Mouse (Mus musculus) kidney, embryonic 16.5 days (tissue): ENCODE measurements around the gene Ak4. TPM values are rescaled to one million over a fixed set of nuclear protein-coding genes. Genes with fewer than 3 reads are reported as not detected.
A peak's percentile ranks its signal among the peaks of the same experiment; 100 is the strongest.

Experiments used
- ATAC-seq: fragments of 200-750 bp; cut with Nextera tagmentation; 2 replicates; pipeline ENCODE4 v1.8.0; 2017; ENCODE audit warnings: moderate TSS enrichment; ENCODE audit not compliant: low FRiP score, low TSS enrichment
- H3K27ac ChIP-seq: fragments of 300-500 bp; sonication (generic); 2 replicates; pipeline ENCODE4 v1.5.1; 2014; ENCODE audit warnings: low read length
- H3K27me3 ChIP-seq: fragments of 300-500 bp; sonication (generic); 2 replicates; pipeline ENCODE4 v1.6.1; 2014; ENCODE audit warnings: low read length, control low read depth, mixed read lengths; ENCODE audit not compliant: insufficient read depth
- H3K36me3 ChIP-seq: fragments of 300-500 bp; sonication (generic); 2 replicates; pipeline ENCODE4 v1.6.1; 2014; ENCODE audit warnings: low read length, control low read depth, mixed read lengths; ENCODE audit not compliant: insufficient read depth
- H3K4me1 ChIP-seq: fragments of 300-500 bp; sonication (generic); 2 replicates; pipeline ENCODE4 v1.6.1; 2014; ENCODE audit warnings: low read length, control low read depth, mixed read lengths; ENCODE audit not compliant: insufficient read depth
- H3K4me2 ChIP-seq: fragments of 300-500 bp; sonication (generic); replicated peaks from 2 replicates; pipeline ENCODE4 v1.6.1; 2014; ENCODE audit warnings: low read depth, low read length
- H3K4me3 ChIP-seq: fragments of 300-500 bp; sonication (generic); 2 replicates; pipeline ENCODE4 v1.5.1; 2014; ENCODE audit warnings: mild to moderate bottlenecking, low read length
- H3K9ac ChIP-seq: fragments of 300-500 bp; sonication (generic); replicated peaks from 2 replicates; pipeline ENCODE4 v1.6.1; 2014; ENCODE audit warnings: low read length
- H3K9me3 ChIP-seq: fragments of 300-500 bp; sonication (generic); 2 replicates; pipeline ENCODE4 v1.6.1; 2016; ENCODE audit warnings: low read length, control low read depth
- WGBS: fragments of 180-500 bp; shearing (Covaris S2); extraction: QIAGEN DNeasy Blood & Tissue Kit; methylation state at CpG from one replicate; pipeline ENCODE4 v1.1.7; 2014; 5-methylcytosine and 5-hydroxymethylcytosine counted together
- polyA plus RNA-seq: library from polyadenylated mRNA; unstranded; fragments of >200 nt; fragmentation: Nextera tagmentation; extraction: Ambion mirVana; gene quantifications from 2 replicates; pipeline ENCODE4 v1.2.1, GENCODE M21; 2015

The Ak4 gene
- polyA plus RNA-seq, 1 experiment from 2014 or later = 23.8 TPM

GRCm38 (mm10) chr4:101470543-101470942 lies 51.5 kb downstream of the Ak4 start:
- Histone ChIP-seq H3K4me3 (no peak overlapping the region), H3K9me3 (no peaks in the 10 kb centered on the region), H3K36me3 (no peaks in the 10 kb centered on the region), H3K9ac (no peak overlapping the region), H3K4me2 (no peak overlapping the region), H3K27me3 (no peaks in the 10 kb centered on the region), H3K27ac (no peak overlapping the region), H3K4me1 (no peaks in the 10 kb centered on the region)
- WGBS = 45% methylated on average over 5 of the region's 5 CpGs
- ATAC-seq = no peak

- WGBS = 70% methylated on average over 3 of the region's 3 CpGs
- no peaks in the 10 kb centered on the region for H3K9me3 ChIP-seq
- ATAC-seq = no peak
- no peak overlapping the region for H3K4me3 ChIP-seq
- no peaks in the 10 kb centered on the region for H3K36me3 ChIP-seq
- no peaks in the 10 kb centered on the region for H3K27me3 ChIP-seq
- H3K4me1 ChIP-seq = no peaks in the 10 kb centered on the region
- H3K4me2 ChIP-seq = no peak overlapping the region
- H3K9ac ChIP-seq = no peak overlapping the region
- H3K27ac ChIP-seq = no peak overlapping the region
Observed at GRCm38 (mm10) chr4:101472767-101473166, 53.7 kb downstream of the Ak4 start.

- 77% methylated on average over 8 of the region's 8 CpGs for WGBS
- Histone ChIP-seq H3K9me3 (no peaks in the 10 kb centered on the region), H3K36me3 (no peaks in the 10 kb centered on the region), H3K4me3 (no peak overlapping the region), H3K27ac (no peak overlapping the region), H3K4me1 (no peaks in the 10 kb centered on the region), H3K9ac (no peak overlapping the region), H3K27me3 (peaks cover 3% of the 10 kb centered on the region; the same call in 1 of the 2 replicates), H3K4me2 (no peak overlapping the region)
- no peak for ATAC-seq
Observed at GRCm38 (mm10) chr4:101490320-101490917, 71.3 kb downstream of the Ak4 start.

GRCm38 (mm10) chr4:101491704-101492103 lies 72.6 kb downstream of the Ak4 start:
- H3K9me3 ChIP-seq = no peaks in the 10 kb centered on the region
- no peaks in the 10 kb centered on the region for H3K36me3 ChIP-seq
- 0 out of 2 replicates have a peak, but pooled peaks cover 6% of the 10 kb centered on the region for H3K4me1 ChIP-seq
- H3K4me2 ChIP-seq = no peak overlapping the region
- peaks cover 15% of the 10 kb centered on the region for H3K27me3 ChIP-seq
- H3K27ac ChIP-seq = no peak overlapping the region
- ATAC-seq = no peak
- no peak overlapping the region for H3K4me3 ChIP-seq
- 76% methylated on average over 6 of the region's 6 CpGs for WGBS
- no peak overlapping the region for H3K9ac ChIP-seq

- H3K4me3 ChIP-seq = no peak overlapping the region
- H3K4me2 ChIP-seq = no peak overlapping the region
- H3K27ac ChIP-seq = no peak overlapping the region
- peaks cover 35% of the 10 kb centered on the region for H3K27me3 ChIP-seq
- H3K36me3 ChIP-seq = no peaks in the 10 kb centered on the region
- no peaks in the 10 kb centered on the region for H3K9me3 ChIP-seq
- no peak overlapping the region for H3K9ac ChIP-seq
- peaks cover 15% of the 10 kb centered on the region; the same call in 1 of the 2 replicates for H3K4me1 ChIP-seq
- peak; percentile 25; the same call in 1 of the 2 replicates for ATAC-seq
Observed at GRCm38 (mm10) chr4:101493611-101494197, 74.6 kb downstream of the Ak4 start.

- H3K27me3 ChIP-seq = peaks cover 39% of the 10 kb centered on the region
- 1% methylated on average over 28 of the region's 28 CpGs for WGBS
- H3K36me3 ChIP-seq = no peaks in the 10 kb centered on the region
- no peak overlapping the region for H3K27ac ChIP-seq
- peak overlapping the region; percentile 61 for H3K9ac ChIP-seq
- peak overlapping the region; percentile 98 for H3K4me2 ChIP-seq
- peaks cover 15% of the 10 kb centered on the region; the same call in 1 of the 2 replicates for H3K4me1 ChIP-seq
- no peaks in the 10 kb centered on the region for H3K9me3 ChIP-seq
- ATAC-seq = peak; percentile 40
- peak overlapping the region; percentile 65 for H3K4me3 ChIP-seq
Observed at GRCm38 (mm10) chr4:101496188-101496533, 77.1 kb downstream of the Ak4 start.

GRCm38 (mm10) chr4:101496534-101497237 lies 77.6 kb downstream of the Ak4 start, which contains the start of gene Dnajc6:
TSS of gene Dnajc6 (plus strand) at chr4:101496648.
- Histone ChIP-seq H3K9me3 (no peaks in the 10 kb centered on the region), H3K4me1 (peaks cover 15% of the 10 kb centered on the region; the same call in 1 of the 2 replicates), H3K4me3 (peak within 1 kb of the TSS; percentile 65), H3K9ac (peak within 1 kb of the TSS; percentile 61), H3K27ac (no peak within 1 kb of the TSS), H3K4me2 (peak within 1 kb of the TSS; percentile 98), H3K27me3 (peaks cover 39% of the 10 kb centered on the region), H3K36me3 (no peaks in the 10 kb centered on the region)
- ATAC-seq = peak; percentile 70
- WGBS = under 1% methylated on average over 57 of the region's 57 CpGs

GRCm38 (mm10) chr4:101497336-101497735 lies 78.3 kb downstream of the Ak4 start:
- 2% methylated on average over 14 of the region's 14 CpGs for WGBS
- Histone ChIP-seq H3K27ac (no peak overlapping the region), H3K36me3 (no peaks in the 10 kb centered on the region), H3K4me3 (peak overlapping the region; percentile 65), H3K4me2 (peak overlapping the region; percentile 98), H3K9me3 (no peaks in the 10 kb centered on the region), H3K4me1 (peaks cover 15% of the 10 kb centered on the region; the same call in 1 of the 2 replicates), H3K27me3 (peaks cover 39% of the 10 kb centered on the region), H3K9ac (no peak overlapping the region)
- no peak for ATAC-seq

- Histone ChIP-seq H3K9ac (no peak overlapping the region), H3K27ac (no peak overlapping the region), H3K9me3 (no peaks in the 10 kb centered on the region), H3K4me3 (no peak overlapping the region), H3K36me3 (no peaks in the 10 kb centered on the region), H3K4me1 (peaks cover 12% of the 10 kb centered on the region), H3K4me2 (no peak overlapping the region), H3K27me3 (peaks cover 13% of the 10 kb centered on the region)
- 82% methylated on average over 7 of the region's 7 CpGs for WGBS
- no peak for ATAC-seq
Observed at GRCm38 (mm10) chr4:101504470-101505007, 85.5 kb downstream of the Ak4 start.
